ENCODE assay signal across 16 mouse cellular contexts in genomic region chr10:42630596-42631355, GRCm38 (mm10). TPM values are rescaled to one million over a fixed set of nuclear protein-coding genes. Genes with fewer than 3 reads are reported as not detected.
DNase-seq lines count a peak whose midpoint lies in the region; ATAC-seq lines count a peak whose summit lies in the region.
"Had no signal": no experiment of that assay in that cellular context is flagged by ENCODE, and none has a peak within 500 bp of the region (broad histone marks: within the 10 kb centered on the region; RNA-seq: fewer than 3 reads in every experiment).

No protein-coding gene starts in this region.

- intact Hi-C loops in left cerebral cortex, postnatal 14 days (cut with DNase I), result loop anchor here (2.0 kb wide), 1 partner anchor 46 kb away; no protein-coding TSS in a partner anchor

- H3K4me2 ChIP-seq in midbrain, embryonic 12.5 days (replicated peaks), result peak overlapping the region; percentile 52
- H3K4me2 ChIP-seq in midbrain, embryonic 15.5 days, result no peak overlapping the region
- H3K4me2 ChIP-seq in limb, embryonic 11.5 days (ENCODE audit: low read depth, severe bottlenecking), result no peak overlapping the region

- no peaks in the 10 kb centered on the region for H3K9me3 ChIP-seq in midbrain, embryonic 12.5 days
- no peaks in the 10 kb centered on the region for H3K9me3 ChIP-seq in midbrain, embryonic 15.5 days
- no peaks in the 10 kb centered on the region for H3K9me3 ChIP-seq in forebrain, embryonic 10.5 days
- no peaks in the 10 kb centered on the region for H3K9me3 ChIP-seq in limb, embryonic 11.5 days (ENCODE audit: control insufficient read depth, low read length)
- H3K9me3 ChIP-seq: G1E had no signal

- H3K27me3 ChIP-seq in midbrain, embryonic 12.5 days, result peaks cover 95% of the 10 kb centered on the region
- H3K27me3 ChIP-seq in midbrain, embryonic 15.5 days (replicated peaks), result peaks cover 56% of the 10 kb centered on the region
- peaks cover 100% of the 10 kb centered on the region for H3K27me3 ChIP-seq in forebrain, embryonic 10.5 days (ENCODE audit: poor library complexity, severe bottlenecking)
- H3K27me3 ChIP-seq in limb, embryonic 11.5 days (ENCODE audit: control insufficient read depth, insufficient read depth, low read length), result peaks cover 85% of the 10 kb centered on the region

- peak; percentile 35 for ATAC-seq in midbrain, embryonic 12.5 days (ENCODE audit: low FRiP score, low read depth)
- no peak for ATAC-seq in midbrain, embryonic 15.5 days (replicated peaks)
- no peak for ATAC-seq in limb, embryonic 11.5 days (ENCODE audit: insufficient number of reproducible peaks, low FRiP score, low TSS enrichment, low read depth)

- H3K4me3 ChIP-seq in midbrain, embryonic 12.5 days, result no peak overlapping the region
- H3K4me3 ChIP-seq in midbrain, embryonic 15.5 days, result no peak overlapping the region
- H3K4me3 ChIP-seq in forebrain, embryonic 10.5 days, result peak overlapping the region; percentile 58
- H3K4me3 ChIP-seq in limb, embryonic 11.5 days (ENCODE audit: low read depth, low read length), result no peak overlapping the region
- H3K4me3 ChIP-seq: gastrocnemius, adult 2 months had no signal

- peak overlapping the region; percentile 76 for H3K27ac ChIP-seq in midbrain, embryonic 12.5 days (replicated peaks)
- no peak overlapping the region for H3K27ac ChIP-seq in midbrain, embryonic 15.5 days
- H3K27ac ChIP-seq in forebrain, embryonic 10.5 days, result peak overlapping the region; percentile 96
- no peak overlapping the region for H3K27ac ChIP-seq in limb, embryonic 11.5 days (replicated peaks; ENCODE audit: low read depth, low read length)
- H3K27ac ChIP-seq: gastrocnemius, adult 2 months had no signal

- peak; percentile 83 for DNase-seq in forebrain, embryonic 10.5 days (ENCODE audit: extremely low spot score, low spot score)
- DNase-seq in limb, embryonic 11.5 days (ENCODE audit: low spot score), result peak; percentile 55
- no peak for DNase-seq in left cerebral cortex, postnatal 14 days (ENCODE audit: low spot score in 2 of 2)
- DNase-seq in lung, postnatal 14 days, result no peak
- no peak for DNase-seq in frontal cortex, postnatal 10 days (ENCODE audit: low spot score in 2 of 2)
- DNase-seq: gastrocnemius, adult 2 months; heart, postnatal 14 days; kidney, adult 2 months; right cerebral cortex, postnatal 14 days had no signal

- H3K9ac ChIP-seq in midbrain, embryonic 12.5 days (replicated peaks), result no peak overlapping the region
- H3K9ac ChIP-seq in midbrain, embryonic 15.5 days, result no peak overlapping the region
- H3K9ac ChIP-seq in limb, embryonic 11.5 days (ENCODE audit: low read length), result no peak overlapping the region

- no peaks in the 10 kb centered on the region for H3K36me3 ChIP-seq in midbrain, embryonic 12.5 days
- no peaks in the 10 kb centered on the region for H3K36me3 ChIP-seq in midbrain, embryonic 15.5 days (replicated peaks)
- H3K36me3 ChIP-seq in forebrain, embryonic 10.5 days (replicated peaks), result no peaks in the 10 kb centered on the region
- no peaks in the 10 kb centered on the region for H3K36me3 ChIP-seq in limb, embryonic 11.5 days (ENCODE audit: control insufficient read depth, insufficient read depth, low read length)
- H3K36me3 ChIP-seq: G1E had no signal

- WGBS in midbrain, embryonic 12.5 days, result under 1% methylated on average over 19 of the region's 19 CpGs
- WGBS in midbrain, embryonic 15.5 days, result 4% methylated on average over 19 of the region's 19 CpGs
- WGBS in forebrain, embryonic 10.5 days, result 1% methylated on average over 19 of the region's 19 CpGs
- 0% methylated on average over 19 of the region's 19 CpGs for WGBS in limb, embryonic 11.5 days

- H3K4me1 ChIP-seq in midbrain, embryonic 12.5 days, result peaks cover 62% of the 10 kb centered on the region
- H3K4me1 ChIP-seq in midbrain, embryonic 15.5 days, result peaks cover 40% of the 10 kb centered on the region
- H3K4me1 ChIP-seq in forebrain, embryonic 10.5 days, result peaks cover 85% of the 10 kb centered on the region
- H3K4me1 ChIP-seq in limb, embryonic 11.5 days (ENCODE audit: control insufficient read depth, insufficient read depth, low read length), result peaks cover 4% of the 10 kb centered on the region; the same call in 1 of the 2 replicates

RNA-seq across cellular contexts. Expression of gene Ostm1, which starts 47.2 kb away (rescaled TPM):
- polyA plus RNA-seq in midbrain, embryonic 12.5 days (2016; fragmentation: Nextera tagmentation; extraction: Ambion mirVana), result 35.4 and 40.1 TPM in 2 replicates
- polyA plus RNA-seq in midbrain, embryonic 15.5 days (2015; fragmentation: Nextera tagmentation; extraction: Ambion mirVana), result 37.2 and 39.7 TPM in 2 replicates
- polyA plus RNA-seq in forebrain, embryonic 10.5 days (2016; fragmentation: Nextera tagmentation; extraction: Ambion mirVana), result 44.2 and 44.7 TPM in 2 replicates
- 8.0 and 8.2 TPM in 2 replicates for polyA plus RNA-seq in limb, embryonic 11.5 days (2014; fragmentation: Nextera tagmentation; extraction: Ambion mirVana)
- 10 to 100 TPM; 46.8 to 48.8 TPM for total RNA-seq in left cerebral cortex, postnatal 14 days (2021)

RNA-seq across cellular contexts. Expression of gene Nr2e1, which starts 47.3 kb away (rescaled TPM):
- 35.2 and 46.5 TPM in 2 replicates for polyA plus RNA-seq in midbrain, embryonic 12.5 days (2016; fragmentation: Nextera tagmentation; extraction: Ambion mirVana)
- polyA plus RNA-seq in midbrain, embryonic 15.5 days (2015; fragmentation: Nextera tagmentation; extraction: Ambion mirVana), result 5.3 and 6.5 TPM in 2 replicates
- 80.9 and 87.7 TPM in 2 replicates for polyA plus RNA-seq in forebrain, embryonic 10.5 days (2016; fragmentation: Nextera tagmentation; extraction: Ambion mirVana)
- not detected in 2 replicates for polyA plus RNA-seq in limb, embryonic 11.5 days (2014; fragmentation: Nextera tagmentation; extraction: Ambion mirVana)
- 10 to 100 TPM; 11.0 to 13.8 TPM for total RNA-seq in left cerebral cortex, postnatal 14 days (2021)
- total RNA-seq: adrenal gland, postnatal 4 days; G1E; gastrocnemius, adult 2 months; heart, postnatal 14 days; liver, adult 2 months; neutrophil, adult 5-6 weeks had no signal
- polyA plus RNA-seq: G1E; kidney, adult 2 months; liver, adult 2 months; lung, embryonic 16.5 days had no signal

Comparison
In these comparisons a context has a peak if more than half of its experiments do, and no peak if none do; other contexts are left out.
1. H3K27ac ChIP-seq: peak in midbrain, embryonic 12.5 days (single experiment) and forebrain, embryonic 10.5 days (single experiment); none in midbrain, embryonic 15.5 days (single experiment) and limb, embryonic 11.5 days (single experiment).
2. DNase-seq: peak in forebrain, embryonic 10.5 days (single experiment) and limb, embryonic 11.5 days (single experiment); none in left cerebral cortex, postnatal 14 days (0 of 2), lung, postnatal 14 days (single experiment) and frontal cortex, postnatal 10 days (0 of 2).